Mouse (Mus musculus) layer of hippocampus, adult 9-11 months (tissue): ENCODE measurements at regions not wholly inside any gene's neighbourhood (a gene's known extent, or its start where the extent isn't known, plus 50 kb on each side); places are given as distances from the start of the nearest gene placed in this dataset.

Experiments
- DNase-seq: peaks from one replicate; pipeline ENCODE4 v3.0.0; 2022

GRCm38 (mm10) chr9:50005757-50006576, 207.2 kb upstream of the Ncam1 start:
- DNase-seq: peak; percentile 47

GRCm38 (mm10) chr9:50002695-50003094, 204.0 kb upstream of the Ncam1 start:
- no peak for DNase-seq

DNA sequence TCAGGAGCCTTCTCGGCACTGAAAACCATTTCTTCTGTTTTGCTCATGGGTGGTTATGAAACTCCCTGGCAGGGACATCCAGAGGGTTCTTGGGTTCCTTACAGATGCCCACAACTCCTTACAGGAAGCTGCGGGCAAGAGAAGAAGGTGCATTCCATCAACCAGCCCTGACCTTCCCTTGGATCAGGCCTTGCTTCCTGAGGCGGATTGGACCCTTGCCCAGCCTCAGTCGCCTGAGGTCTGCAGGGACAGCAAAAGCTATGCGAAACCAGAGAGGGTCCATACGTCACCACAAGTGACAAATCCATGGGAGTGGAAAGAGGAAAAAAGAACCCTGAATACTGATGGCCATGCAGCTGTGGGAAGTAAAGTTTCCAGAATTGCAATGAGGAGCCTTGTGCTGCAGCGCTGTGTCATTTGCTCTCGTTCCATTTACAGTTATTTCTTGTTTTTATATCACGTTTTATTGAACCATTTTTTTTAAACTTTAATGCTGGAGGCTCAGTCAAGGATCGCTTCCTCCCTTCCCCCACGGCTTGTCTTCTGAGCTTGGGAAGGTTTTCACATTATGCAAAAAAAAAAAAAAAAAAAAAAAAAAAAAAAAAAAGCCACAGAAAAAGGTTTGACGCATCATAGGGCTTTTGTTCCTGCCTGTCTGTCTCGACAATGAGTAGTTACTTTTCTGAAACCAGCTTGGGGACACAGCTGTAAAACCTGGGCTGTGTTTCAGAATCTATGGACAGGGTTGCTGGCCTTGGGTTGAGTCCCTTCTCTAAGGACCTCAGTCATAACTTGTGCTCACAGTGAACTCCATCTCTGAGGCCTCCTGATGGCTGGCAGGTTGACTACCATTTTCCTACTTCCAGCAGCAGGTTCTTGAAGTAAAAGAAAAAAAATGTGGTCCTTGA, 202.0 kb upstream of the Ncam1 start:
- no peak for DNase-seq

GRCm38 (mm10) chr9:49999970-50000369, 201.2 kb upstream of the Ncam1 start:
- DNase-seq: no peak

GRCm38 (mm10) chr9:49998101-49998500, 199.4 kb upstream of the Ncam1 start:
- DNase-seq: no peak

DNA sequence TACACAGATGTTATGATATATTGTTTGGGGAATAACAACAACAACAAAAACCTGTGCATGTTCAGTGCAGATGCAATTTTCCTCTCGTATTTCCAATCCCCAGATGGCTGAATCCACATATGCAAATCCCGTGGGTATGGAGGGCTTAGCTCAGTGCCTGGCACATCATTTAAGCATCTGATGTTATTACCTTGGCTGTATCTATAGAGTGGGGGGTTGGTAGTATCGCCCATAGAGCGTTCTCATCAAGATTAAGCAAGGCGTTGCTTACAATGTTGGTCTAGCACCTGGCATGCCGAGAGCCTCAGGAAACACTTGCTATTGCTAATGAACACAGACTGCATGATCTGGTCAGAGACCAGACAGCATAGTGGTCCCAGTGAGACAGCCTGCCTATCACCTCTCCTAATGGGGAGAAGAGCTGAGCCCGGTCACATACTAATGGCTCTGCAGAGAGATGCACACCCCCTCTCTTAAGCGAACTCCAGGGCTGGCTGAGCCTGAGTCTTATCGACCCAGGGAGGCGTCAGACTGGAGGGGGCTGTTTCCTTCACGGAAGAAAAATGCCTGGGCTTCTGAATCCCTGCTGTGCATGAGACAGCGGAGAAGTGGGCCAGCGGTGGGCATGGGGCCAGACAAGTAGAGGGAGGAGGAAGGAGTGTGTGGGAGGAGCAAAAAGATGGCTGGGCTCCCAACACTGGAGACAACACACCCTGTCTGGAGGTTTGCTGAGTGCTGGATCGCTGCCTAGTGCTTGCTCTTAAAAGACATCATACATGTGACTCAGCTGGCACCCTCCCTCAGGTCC, 190.9 kb upstream of the Ncam1 start:
- peak; percentile 88 for DNase-seq

- DNase-seq: no peak
Measured at GRCm38 (mm10) chr9:49988064-49988463, 189.3 kb upstream of the Ncam1 start.

- no peak for DNase-seq
Measured at GRCm38 (mm10) chr9:49987481-49987880, 188.8 kb upstream of the Ncam1 start.

- DNase-seq: peak; percentile 88
Measured at GRCm38 (mm10) chr9:49980344-49981207, 181.9 kb upstream of the Ncam1 start.

- DNase-seq: peak; percentile 66
Measured at GRCm38 (mm10) chr9:49975938-49976671, 177.4 kb upstream of the Ncam1 start.

- no peak for DNase-seq
Measured at GRCm38 (mm10) chr9:49973974-49974495, 175.3 kb upstream of the Ncam1 start.

DNA sequence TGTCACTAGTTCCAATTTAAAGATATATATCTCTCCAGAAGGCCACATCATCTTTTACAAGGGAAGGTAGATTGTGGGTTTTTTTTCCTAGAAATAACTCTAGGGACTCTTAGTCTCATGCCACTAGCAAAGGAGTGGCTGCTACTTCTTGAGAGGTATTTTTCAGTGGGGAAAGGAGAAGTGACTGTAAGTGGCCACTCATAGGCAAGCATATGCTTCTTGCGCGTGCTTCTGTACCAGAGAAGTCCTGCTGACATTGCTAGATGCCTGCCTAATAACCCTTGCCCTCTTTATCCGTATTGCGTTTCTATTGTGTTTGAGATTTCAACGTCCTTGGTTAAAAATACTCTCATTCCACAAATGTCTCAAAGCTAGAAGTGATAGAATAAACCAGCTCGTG, 170.7 kb upstream of the Ncam1 start:
- DNase-seq: no peak

DNA sequence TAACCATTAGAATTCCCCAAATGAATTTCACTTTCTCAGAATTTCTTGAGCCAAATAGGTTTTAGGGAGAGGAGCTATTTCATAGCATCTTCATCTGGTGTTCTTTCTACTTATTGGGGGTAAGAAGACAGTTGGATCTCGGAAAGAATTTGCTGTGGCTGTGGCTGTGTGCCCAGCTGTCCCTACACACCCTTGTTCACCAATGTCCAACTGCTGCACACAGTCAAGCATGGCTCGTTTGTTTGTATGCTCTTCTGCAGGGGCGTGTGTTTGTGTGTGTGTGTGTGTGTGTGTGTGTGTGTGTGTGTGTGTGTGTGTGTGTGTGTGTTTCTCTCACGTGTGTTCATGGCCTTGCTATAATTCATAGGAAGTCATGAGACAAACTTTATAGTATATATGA, 165.9 kb upstream of the Ncam1 start:
- DNase-seq: no peak

DNA sequence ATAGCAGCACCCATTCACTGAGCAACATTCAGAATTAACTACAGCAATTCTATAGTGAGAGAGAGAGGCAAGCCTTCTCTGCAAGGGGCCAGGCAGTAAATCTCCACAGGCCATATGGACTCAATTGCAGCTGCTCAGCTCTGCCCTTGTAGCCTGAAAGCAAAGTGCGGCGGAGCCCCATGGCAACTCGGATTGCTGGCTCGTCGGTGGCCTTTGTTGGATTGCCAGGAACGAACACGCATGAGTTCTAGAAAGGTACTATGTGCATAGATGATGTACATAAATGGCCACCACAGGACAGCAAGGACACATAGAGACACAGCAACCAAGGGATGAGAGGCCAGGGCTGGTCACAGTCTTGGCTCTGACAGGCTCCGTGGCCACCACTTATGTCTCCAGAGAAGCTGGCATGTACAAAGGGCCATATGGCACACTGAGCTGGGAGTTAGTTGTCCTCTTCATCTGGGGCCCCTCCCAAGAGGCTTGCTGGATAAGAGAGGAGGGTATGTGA, 163.9 kb upstream of the Ncam1 start:
- no peak for DNase-seq

- peak; percentile 18 for DNase-seq
Measured at GRCm38 (mm10) chr9:49961965-49962364, 163.2 kb upstream of the Ncam1 start.

DNA sequence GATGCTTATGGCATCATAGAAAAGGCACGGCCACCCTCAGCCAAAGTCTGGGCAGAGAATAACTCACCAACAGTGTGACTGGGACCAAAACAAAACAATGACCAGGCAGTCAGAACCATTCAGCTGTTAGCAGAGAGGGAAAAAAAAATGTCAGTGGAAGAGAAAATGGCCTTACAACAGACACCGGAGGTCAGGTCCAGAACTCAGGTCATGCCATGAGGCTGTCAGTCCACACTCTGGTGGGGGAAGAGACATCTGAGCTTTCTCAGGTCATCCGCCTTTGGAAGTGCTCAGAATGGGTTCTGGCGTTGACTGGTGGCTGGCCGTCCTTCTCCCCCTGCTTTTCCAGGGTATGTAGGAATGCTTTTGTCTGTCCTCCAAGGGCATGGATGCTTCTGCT, 162.6 kb upstream of the Ncam1 start:
- DNase-seq: no peak

- DNase-seq: no peak
Measured at GRCm38 (mm10) chr9:49959987-49960386, 161.3 kb upstream of the Ncam1 start.

DNA sequence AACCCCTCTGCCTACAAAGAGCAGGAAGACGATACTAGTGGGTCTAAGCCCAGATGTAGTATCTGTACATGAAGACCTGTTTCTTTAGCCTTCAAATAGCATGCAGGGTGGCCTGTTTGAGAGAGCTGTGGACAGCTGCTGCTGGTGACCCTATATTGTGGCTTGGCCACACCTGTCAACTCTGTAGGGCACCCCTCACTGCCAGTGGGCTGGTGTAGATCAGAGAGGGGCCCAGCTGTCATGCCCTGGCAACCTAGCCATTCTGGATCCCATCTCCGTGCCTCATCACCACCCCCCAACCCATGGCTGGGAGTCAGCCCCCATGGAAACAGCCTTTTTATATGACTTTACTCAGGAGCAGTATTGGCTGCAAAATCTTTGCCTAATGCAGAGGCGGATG, 160.2 kb upstream of the Ncam1 start:
- DNase-seq: no peak

GRCm38 (mm10) chr9:49954601-49955000, 155.9 kb upstream of the Ncam1 start:
- DNase-seq: no peak

DNA sequence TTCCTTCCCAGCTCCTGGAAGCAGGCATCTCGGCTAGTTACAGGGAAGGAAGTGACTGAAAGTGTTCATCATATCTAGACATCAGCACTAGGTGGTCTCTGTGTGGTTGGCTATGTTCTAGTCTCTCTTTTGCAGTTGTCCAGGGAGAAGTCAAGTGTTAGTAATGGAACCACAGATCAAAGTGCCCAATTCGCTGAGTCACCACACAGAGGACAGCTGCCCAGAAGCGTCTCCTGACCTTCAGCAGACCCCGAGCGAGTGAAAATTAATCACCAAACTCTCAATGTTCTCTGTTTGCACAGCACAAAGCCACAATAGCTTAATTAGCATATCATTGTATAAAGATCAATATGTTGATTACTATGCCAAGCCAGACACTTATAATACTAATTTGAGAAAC, 151.6 kb upstream of the Ncam1 start:
- no peak for DNase-seq

GRCm38 (mm10) chr9:49948546-49948945, 149.8 kb upstream of the Ncam1 start:
- no peak for DNase-seq
